Mouse (Mus musculus) MEL (cell line): ENCODE data around the gene Pde3a.

Experiments used
- ELF1 ChIP-seq: IDR thresholded peaks from 2 replicates; pipeline ENCODE4 v1.6.1; 2014; ENCODE audit warnings: low read depth, mild to moderate bottlenecking, inconsistent platforms, low read length, improper control_type of control experiment, moderate library complexity
- EP300 ChIP-seq, 2 experiments: IDR thresholded peaks; 2 replicates each; pipeline ENCODE4 v1.6.1; 2011; ENCODE audit warnings: improper control_type of control experiment in 2 of 2, low read length in 2 of 2, low read depth in 1 of 2, mild to moderate bottlenecking in 1 of 2
- HCFC1 ChIP-seq: IDR thresholded peaks from 2 replicates; pipeline ENCODE4 v1.6.1; 2012; ENCODE audit warnings: low read depth, mild to moderate bottlenecking, inconsistent platforms, low read length, improper control_type of control experiment, moderate library complexity
- MAZ ChIP-seq: IDR thresholded peaks from 2 replicates; pipeline ENCODE4 v1.6.1; 2012; ENCODE audit warnings: low read depth, mild to moderate bottlenecking, inconsistent platforms, low read length, improper control_type of control experiment
- NELFE ChIP-seq: IDR thresholded peaks from 2 replicates; pipeline ENCODE4 v1.6.1; 2011; ENCODE audit warnings: low read depth, low read length, improper control_type of control experiment

- TF ChIP-seq EP300 (IDR thresholded peaks at IDR 0.05; ENCODE audit: low read depth in 1 of 2, low read length in 2 of 2), result no peak
- no peak for TF ChIP-seq HCFC1
- TF ChIP-seq NELFE, result no peak
- no peak for TF ChIP-seq ELF1
- no peak for TF ChIP-seq MAZ
These were observed 671 bp downstream of the Pde3a start for GRCm38 (mm10) chr6:141249585-141250295.
